Mouse (Mus musculus): Measurements from ENCODE around the gene Prkaca.

DNA sequence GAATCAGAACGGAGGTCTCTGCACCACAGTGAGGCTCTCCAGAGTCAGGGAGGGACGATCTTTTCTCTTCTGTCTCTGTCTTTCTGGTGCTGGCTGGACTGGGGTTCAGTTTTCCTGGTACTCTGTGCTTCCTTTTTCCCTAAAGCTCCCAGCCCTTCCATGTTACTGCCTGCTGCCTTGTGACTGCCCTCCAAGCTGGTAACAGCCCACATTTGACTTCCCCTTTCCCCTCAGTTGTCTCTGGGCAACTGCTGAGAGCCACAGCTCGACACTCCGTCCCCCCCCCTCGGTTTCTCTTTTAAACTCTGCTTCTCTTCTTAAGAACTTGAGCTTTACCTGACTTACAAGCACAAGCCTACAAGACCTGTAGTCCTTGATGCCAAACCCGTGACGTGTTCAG, 16.4 kb downstream of the Prkaca start:
- TF ChIP-seq CTCF (IDR thresholded peaks at IDR 0.05; ENCODE audit: control insufficient read depth, insufficient read depth, insufficient read length) (no peak), USF1 (IDR thresholded peaks at IDR 0.05; ENCODE audit: low read depth) (no peak), CEBPB (IDR thresholded peaks at IDR 0.05; ENCODE audit: low read depth) (no peak)
